In the genomic region with DNA sequence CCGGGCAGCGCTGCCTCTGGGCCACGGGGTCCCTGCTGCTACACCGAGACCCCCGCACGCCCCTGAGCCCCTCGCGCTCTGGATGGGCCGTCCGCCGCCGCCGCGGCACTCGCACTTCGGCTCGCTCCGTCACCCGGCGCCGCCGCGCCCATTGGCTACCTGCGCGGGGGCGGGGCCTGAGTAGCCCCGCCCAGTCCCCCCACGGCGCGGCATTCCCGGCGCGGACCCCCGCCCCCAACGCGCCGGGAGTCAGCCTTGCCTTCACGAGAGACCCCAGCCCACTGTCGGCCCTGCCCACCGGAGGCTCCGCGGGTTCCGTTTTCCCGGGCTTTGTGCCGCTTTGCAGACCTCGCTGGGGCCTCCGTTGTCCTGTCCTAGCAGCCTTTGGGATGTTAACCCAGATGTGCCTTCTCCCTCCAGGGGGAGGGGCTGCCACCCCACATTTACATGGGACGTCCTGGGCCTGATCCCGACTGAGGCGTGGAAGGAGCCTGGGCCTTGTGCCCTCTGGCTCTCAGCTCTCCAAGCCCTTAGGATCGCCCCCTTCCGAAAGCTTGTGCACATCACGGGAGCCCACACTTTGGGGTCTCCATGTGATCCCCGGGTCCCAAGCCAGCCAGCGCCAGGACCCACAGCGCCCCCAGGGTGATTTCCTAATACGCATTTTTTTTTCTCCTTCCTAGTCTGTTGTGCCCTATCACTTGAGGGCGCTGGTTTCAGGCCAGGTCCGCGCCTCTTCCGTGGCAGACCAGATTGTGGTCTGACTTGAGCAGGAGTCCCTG, we compare ENCODE assay signal across 8 mouse cellular contexts. TPM values are rescaled to one million over a fixed set of nuclear protein-coding genes. Genes with fewer than 3 reads are reported as not detected.
DNase-seq lines count a peak whose midpoint lies in the region; ATAC-seq and TF ChIP-seq lines count a peak whose summit lies in the region.

A gene (minus strand): TSS at position 126 of the 782 bp plus-strand sequence.

- 1% methylated on average over 60 of the region's 61 CpGs for WGBS in limb, embryonic 13.5 days
- under 1% methylated on average over 61 of the region's 61 CpGs for WGBS in midbrain, embryonic 14.5 days

- H3K9ac ChIP-seq in limb, embryonic 13.5 days: peak within 1 kb of the TSS; percentile 93
- H3K9ac ChIP-seq in midbrain, embryonic 14.5 days (replicated peaks; ENCODE audit: low read length): peak within 1 kb of the TSS; percentile 81

- TF ChIP-seq CTCF in embryonic fibroblast, embryonic 13.5 days (IDR thresholded peaks at IDR 0.05; ENCODE audit: borderline replicate concordance, insufficient read depth, low read length): peak; percentile 11; the same call in 1 of the 2 replicates

- no peaks in the 10 kb centered on the region for H3K4me1 ChIP-seq in embryonic fibroblast, embryonic 13.5 days (ENCODE audit: control insufficient read depth, insufficient read depth, low read length)
- peaks cover 33% of the 10 kb centered on the region for H3K4me1 ChIP-seq in limb, embryonic 13.5 days
- no peaks in the 10 kb centered on the region for H3K4me1 ChIP-seq in midbrain, embryonic 14.5 days (ENCODE audit: control insufficient read depth, insufficient read depth, low read length)

- H3K27ac ChIP-seq in embryonic fibroblast, embryonic 13.5 days (ENCODE audit: insufficient read depth, low read length): no peak within 1 kb of the TSS
- peak within 1 kb of the TSS; percentile 90 for H3K27ac ChIP-seq in limb, embryonic 13.5 days
- peak within 1 kb of the TSS; percentile 80 for H3K27ac ChIP-seq in midbrain, embryonic 14.5 days (replicated peaks; ENCODE audit: low read depth, low read length)

- no peaks in the 10 kb centered on the region for H3K36me3 ChIP-seq in limb, embryonic 13.5 days
- H3K36me3 ChIP-seq in midbrain, embryonic 14.5 days (ENCODE audit: control insufficient read depth, insufficient read depth, low read length): no peaks in the 10 kb centered on the region

- TF ChIP-seq POLR2A in embryonic fibroblast, embryonic 13.5 days (IDR thresholded peaks at IDR 0.05; ENCODE audit: low read depth, low read length): peak; percentile 32

- peak; percentile 83 for ATAC-seq in limb, embryonic 13.5 days (ENCODE audit: low FRiP score, low read depth)
- ATAC-seq in midbrain, embryonic 14.5 days (ENCODE audit: low FRiP score, low TSS enrichment): peak; percentile 92

- no peaks in the 10 kb centered on the region for H3K9me3 ChIP-seq in limb, embryonic 13.5 days
- no peaks in the 10 kb centered on the region for H3K9me3 ChIP-seq in midbrain, embryonic 14.5 days (ENCODE audit: control insufficient read depth, low read length)

- DNase-seq in A20 (ENCODE audit: low read depth, low spot score): peak; percentile 92
- peak; percentile 82 for DNase-seq in adrenal gland, postnatal 25 days
- DNase-seq in heart, adult 9 months (ENCODE audit: low spot score in 2 of 2): peak; percentile 64 to 68
- DNase-seq in kidney, adult 8-10 months: peak; percentile 76 to 81
- DNase-seq in midbrain, embryonic 14.5 days: peak; percentile 95
- peak; percentile 49 to 84 for DNase-seq in spleen, postnatal 4 days (ENCODE audit: low spot score in 2 of 2)

- H3K27me3 ChIP-seq in limb, embryonic 13.5 days: no peaks in the 10 kb centered on the region
- no peaks in the 10 kb centered on the region for H3K27me3 ChIP-seq in midbrain, embryonic 14.5 days (ENCODE audit: control insufficient read depth, insufficient read depth, low read length)

- H3K4me3 ChIP-seq in embryonic fibroblast, embryonic 13.5 days (ENCODE audit: insufficient read depth, low read length): peak within 1 kb of the TSS; percentile 84
- H3K4me3 ChIP-seq in limb, embryonic 13.5 days: peak within 1 kb of the TSS; percentile 85
- H3K4me3 ChIP-seq in midbrain, embryonic 14.5 days (replicated peaks; ENCODE audit: low read depth, low read length): peak within 1 kb of the TSS; percentile 75

- H3K4me2 ChIP-seq in limb, embryonic 13.5 days (replicated peaks): peak within 1 kb of the TSS; percentile 89
- H3K4me2 ChIP-seq in midbrain, embryonic 14.5 days (ENCODE audit: low read length): peak within 1 kb of the TSS; percentile 93

RNA-seq across cellular contexts. Expression of the gene that starts here (rescaled TPM):
- 14.7 and 21.3 TPM in 2 replicates for total RNA-seq in adrenal gland, postnatal 25 days (2021)
- 4.2 and 4.8 TPM in 2 replicates for polyA plus RNA-seq in embryonic fibroblast, embryonic 13.5 days (2011; ENCODE audit: insufficient read length, low read depth, missing spikeins)
- 38.4 and 42.2 TPM in 2 replicates for polyA plus RNA-seq in limb, embryonic 13.5 days (2015; fragmentation: Nextera tagmentation; extraction: Ambion mirVana)
- 18.8 and 22.0 TPM in 2 replicates for polyA plus RNA-seq in midbrain, embryonic 14.5 days (2014; fragmentation: Nextera tagmentation; extraction: Ambion mirVana)
